In genomic region chr19:6141394-6141749, GRCm38 (mm10) we compare ENCODE assay signal across 8 mouse cellular contexts. TPM values are rescaled to one million over a fixed set of nuclear protein-coding genes. Genes with fewer than 3 reads are reported as not detected.
DNase-seq lines count a peak whose midpoint lies in the region; ATAC-seq and TF ChIP-seq lines count a peak whose summit lies in the region.

Gene Arl2, minus strand, starts transcription at chr19:6141548.

- TF ChIP-seq RAD21 in MEL (IDR thresholded peaks at IDR 0.05; ENCODE audit: low read depth, low read length) = peak; percentile 52

- H3K9ac ChIP-seq in MEL (ENCODE audit: control insufficient read depth, low read depth, low read length, poor library complexity, severe bottlenecking) = peak within 1 kb of the TSS; percentile 88
- H3K9ac ChIP-seq in forebrain, embryonic 14.5 days (ENCODE audit: low read length) = peak within 1 kb of the TSS; percentile 80
- H3K9ac ChIP-seq in neural tube, embryonic 14.5 days (replicated peaks; ENCODE audit: low read depth, low read length) = peak within 1 kb of the TSS; percentile 77

- peaks cover 5% of the 10 kb centered on the region; the same call in 1 of the 2 replicates for H3K79me2 ChIP-seq in MEL (ENCODE audit: control insufficient read depth, insufficient read depth, low read length, poor library complexity)

- DNase-seq in MEL (ENCODE audit: low read depth, low spot score) = peak; percentile 96
- peak; percentile 96 for DNase-seq in forebrain, embryonic 14.5 days (ENCODE audit: low spot score)
- peak; percentile 26 for DNase-seq in heart, postnatal 25 days (ENCODE audit: low spot score)
- peak; percentile 92 for DNase-seq in layer of hippocampus, adult 11-12 months (ENCODE audit: low spot score)
- DNase-seq in lung, adult 18-20 months = peak; percentile 78 to 88
- DNase-seq in thymus, adult 18-20 months = peak; percentile 52 to 74

- peak in 1 of 2 experiments; percentile 46; a peak in 2 of 4 replicates for TF ChIP-seq EP300 in MEL (IDR thresholded peaks at IDR 0.05; ENCODE audit: low read depth in 1 of 2, low read length in 2 of 2)

- H3K4me2 ChIP-seq in forebrain, embryonic 14.5 days (ENCODE audit: low read length) = peak within 1 kb of the TSS; percentile 59
- H3K4me2 ChIP-seq in neural tube, embryonic 14.5 days (ENCODE audit: low read depth, low read length) = peak within 1 kb of the TSS; percentile 89

- peak within 1 kb of the TSS; percentile 93 for H3K27ac ChIP-seq in MEL (ENCODE audit: control insufficient read depth, low read depth, low read length)
- H3K27ac ChIP-seq in forebrain, embryonic 14.5 days (ENCODE audit: low read depth, low read length) = peak within 1 kb of the TSS; percentile 94
- H3K27ac ChIP-seq in neural tube, embryonic 14.5 days (ENCODE audit: low read depth, low read length) = peak within 1 kb of the TSS; percentile 96

- H3K9me3 ChIP-seq in MEL (replicated peaks; ENCODE audit: insufficient read depth, low read length) = no peaks in the 10 kb centered on the region
- H3K9me3 ChIP-seq in forebrain, embryonic 14.5 days (replicated peaks; ENCODE audit: control insufficient read depth, low read length) = no peaks in the 10 kb centered on the region
- H3K9me3 ChIP-seq in neural tube, embryonic 14.5 days (ENCODE audit: control insufficient read depth, low read length) = no peaks in the 10 kb centered on the region

- intact Hi-C loops in heart, postnatal 25 days (cut with DNase I) = loop anchor here (5.0 kb wide), 1 partner anchor 96 kb away; the partner anchor contains the start of gene Ppp2r5b

- H3K4me3 ChIP-seq in MEL (ENCODE audit: control insufficient read depth in 1 of 2, insufficient read depth in 1 of 2, low read depth in 2 of 2, low read length in 2 of 2) = peak within 1 kb of the TSS; percentile 73 to 74
- H3K4me3 ChIP-seq in forebrain, embryonic 14.5 days (ENCODE audit: low read depth, low read length) = peak within 1 kb of the TSS; percentile 48
- H3K4me3 ChIP-seq in neural tube, embryonic 14.5 days (ENCODE audit: low read depth, low read length) = peak within 1 kb of the TSS; percentile 58

- peaks cover 0 to 7% of the 10 kb centered on the region in 2 experiments; a peak in 2 of 4 replicates for H3K36me3 ChIP-seq in MEL (ENCODE audit: control insufficient read depth in 1 of 2, insufficient read depth in 2 of 2, low read length in 2 of 2)
- H3K36me3 ChIP-seq in forebrain, embryonic 14.5 days (ENCODE audit: control insufficient read depth, insufficient read depth, low read length) = peaks cover 13% of the 10 kb centered on the region
- peaks cover 3% of the 10 kb centered on the region; the same call in 1 of the 2 replicates for H3K36me3 ChIP-seq in neural tube, embryonic 14.5 days (ENCODE audit: control insufficient read depth, insufficient read depth, low read length)

- no peaks in the 10 kb centered on the region for H3K27me3 ChIP-seq in MEL (ENCODE audit: control insufficient read depth in 1 of 2, insufficient read depth in 2 of 2, low read length in 2 of 2)
- no peaks in the 10 kb centered on the region for H3K27me3 ChIP-seq in forebrain, embryonic 14.5 days (replicated peaks; ENCODE audit: control insufficient read depth, insufficient read depth, low read length)
- no peaks in the 10 kb centered on the region; the same call in 1 of the 2 replicates for H3K27me3 ChIP-seq in neural tube, embryonic 14.5 days (ENCODE audit: control insufficient read depth, insufficient read depth, low read length)

- TF ChIP-seq POLR2A in MEL (IDR thresholded peaks at IDR 0.05; ENCODE audit: control insufficient read depth in 1 of 2, insufficient read depth in 1 of 2, low read depth in 1 of 2, low read length in 2 of 2, poor library complexity in 1 of 2) = peak in 1 of 2 experiments; percentile 50; a peak in 2 of 4 replicates

- peaks cover 2 to 11% of the 10 kb centered on the region in 2 experiments; a peak in 3 of 4 replicates for H3K4me1 ChIP-seq in MEL (ENCODE audit: control insufficient read depth in 1 of 2, insufficient read depth in 2 of 2, low read length in 2 of 2)
- peaks cover 8% of the 10 kb centered on the region for H3K4me1 ChIP-seq in forebrain, embryonic 14.5 days (ENCODE audit: control insufficient read depth, insufficient read depth, low read length)
- H3K4me1 ChIP-seq in neural tube, embryonic 14.5 days (ENCODE audit: control insufficient read depth, insufficient read depth, low read length) = peaks cover 11% of the 10 kb centered on the region

- WGBS in forebrain, embryonic 14.5 days = under 1% methylated on average over 15 of the region's 15 CpGs
- 0% methylated on average over 15 of the region's 15 CpGs for WGBS in neural tube, embryonic 14.5 days

- peak; percentile 61 to 72 (median 70); a peak in 5 of 6 replicates for TF ChIP-seq CTCF in MEL (IDR thresholded peaks at IDR 0.05 in 2 of 3, conservative IDR thresholded peaks at IDR 0.05 in 1 of 3; ENCODE audit: control insufficient read depth in 1 of 3, insufficient read depth in 1 of 3, low read depth in 2 of 3, low read length in 3 of 3, poor library complexity in 1 of 3, severe bottlenecking in 1 of 3)

- ATAC-seq in cerebellum, adult (ENCODE audit: insufficient number of reproducible peaks, low FRiP score, low TSS enrichment) = peak; percentile 69; the same call in 1 of the 2 replicates
- ATAC-seq in forebrain, embryonic 14.5 days = peak; percentile 81
- peak; percentile 72 for ATAC-seq in neural tube, embryonic 14.5 days (ENCODE audit: low read depth)

TF ChIP-seq in MEL, 35 proteins besides CTCF, POLR2A, EP300 and RAD21:
- TF ChIP-seq ELF1 (IDR thresholded peaks at IDR 0.05; ENCODE audit: low read depth, low read length) = 0 out of 2 replicates have a peak, but pooled peaks have one; percentile 36
- TF ChIP-seq UBTF (IDR thresholded peaks at IDR 0.05; ENCODE audit: borderline replicate concordance, insufficient read depth, low read depth, low read length) = no peak
- peak; percentile 66 for TF ChIP-seq MXI1 (IDR thresholded peaks at IDR 0.05; ENCODE audit: low read depth, low read length)
- TF ChIP-seq KAT2A (conservative IDR thresholded peaks at IDR 0.05; ENCODE audit: low read depth, low read length) = 0 out of 2 replicates have a peak, but pooled peaks have one; percentile 41
- TF ChIP-seq MYB (IDR thresholded peaks at IDR 0.05; ENCODE audit: low read depth, low read length) = peak; percentile 85
- TF ChIP-seq ETS1 (IDR thresholded peaks at IDR 0.05; ENCODE audit: low read depth, low read length) = no peak
- TF ChIP-seq SMC3 (IDR thresholded peaks at IDR 0.05; ENCODE audit: low read depth, low read length) = peak; percentile 52
- TF ChIP-seq HCFC1 (IDR thresholded peaks at IDR 0.05; ENCODE audit: low read depth, low read length) = peak; percentile 55; the same call in 1 of the 2 replicates
- TF ChIP-seq GABPA (IDR thresholded peaks at IDR 0.05; ENCODE audit: low read depth, low read length) = no peak
- peak; percentile 41 for TF ChIP-seq ZC3H11A (IDR thresholded peaks at IDR 0.05; ENCODE audit: low read depth, low read length)
- peak; percentile 56; the same call in 1 of the 2 replicates for TF ChIP-seq CHD1 (IDR thresholded peaks at IDR 0.05; ENCODE audit: low read depth, low read length)
- TF ChIP-seq MEF2A (IDR thresholded peaks at IDR 0.05; ENCODE audit: extremely low read depth, insufficient replicate concordance, low read depth, low read length, poor library complexity, severe bottlenecking) = peak; percentile 28; the same call in 1 of the 2 replicates
- TF ChIP-seq NELFE (IDR thresholded peaks at IDR 0.05; ENCODE audit: low read depth, low read length) = peak; percentile 20
- no peak; the same call in 1 of the 2 replicates for TF ChIP-seq BHLHE40 (IDR thresholded peaks at IDR 0.05; ENCODE audit: borderline replicate concordance, low read depth, low read length)
- TF ChIP-seq JUND (IDR thresholded peaks at IDR 0.05; ENCODE audit: low read depth, low read length) = 0 out of 2 replicates have a peak, but pooled peaks have one; percentile 60
- TF ChIP-seq MYC (IDR thresholded peaks at IDR 0.05; ENCODE audit: low read depth, low read length) = peak; percentile 79
- TF ChIP-seq TBP (IDR thresholded peaks at IDR 0.05; ENCODE audit: low read depth, low read length) = peak; percentile 77
- TF ChIP-seq TAL1 (IDR thresholded peaks at IDR 0.05; ENCODE audit: low read length) = no peak
- peak; percentile 58; the same call in 1 of the 2 replicates for TF ChIP-seq SIN3A (IDR thresholded peaks at IDR 0.05; ENCODE audit: low read length)
- 0 out of 2 replicates have a peak, but pooled peaks have one; percentile 23 for TF ChIP-seq POLR2AphosphoS2 (IDR thresholded peaks at IDR 0.05; ENCODE audit: low read length)
- TF ChIP-seq MAZ (IDR thresholded peaks at IDR 0.05; ENCODE audit: low read depth, low read length) = no peak
- TF ChIP-seq TCF12 (IDR thresholded peaks at IDR 0.05; ENCODE audit: low read depth, low read length) = peak; percentile 41
- 0 out of 2 replicates have a peak, but pooled peaks have one; percentile 27 for TF ChIP-seq RCOR1 (IDR thresholded peaks at IDR 0.05; ENCODE audit: low read depth, low read length)

RNA-seq across cellular contexts. Expression of gene Arl2, which starts in this region (rescaled TPM):
- total RNA-seq in MEL (2012; rRNA removed) = 47.2 and 53.8 TPM in 2 replicates
- polyA plus RNA-seq in MEL (2012; ENCODE audit: insufficient read depth in 1 of 2, insufficient read length in 2 of 2, low read depth in 1 of 2, low replicate concordance in 2 of 2, missing spikeins in 1 of 2) = 100 to 1,000 TPM in 1 of 2 experiments, not detected in 1; 111 TPM
- 80.3 and 90.2 TPM in 2 replicates for polyA plus RNA-seq in forebrain, embryonic 14.5 days (2014; fragmentation: Nextera tagmentation; extraction: Ambion mirVana)
- 10 to 100 TPM; 54.4 to 58.4 TPM for total RNA-seq in heart, postnatal 25 days (2021)
- polyA plus RNA-seq in neural tube, embryonic 14.5 days (2014; fragmentation: Nextera tagmentation; extraction: Ambion mirVana) = 114 and 123 TPM in 2 replicates

Comparison
In these comparisons a context has a peak if more than half of its experiments do, and no peak if none do; other contexts are left out.
1. Peak in every context shown above with its lines: DNase-seq, ATAC-seq, H3K4me3 ChIP-seq and H3K27ac ChIP-seq.
2. DNase-seq: peak in every context shown above with its lines; median percentile 96 in MEL; 96 in forebrain, embryonic 14.5 days; 92 in layer of hippocampus, adult 11-12 months; 83 in lung, adult 18-20 months; 63 in thymus, adult 18-20 months; 26 in heart, postnatal 25 days.